Mouse (Mus musculus): ENCODE measurements around the gene Fau. TPM values are rescaled to one million over a fixed set of nuclear protein-coding genes. Genes with fewer than 3 reads are reported as not detected.

Fau gene
- polyA plus RNA-seq, 1 experiment from 2014 or later = 512 TPM

DNA sequence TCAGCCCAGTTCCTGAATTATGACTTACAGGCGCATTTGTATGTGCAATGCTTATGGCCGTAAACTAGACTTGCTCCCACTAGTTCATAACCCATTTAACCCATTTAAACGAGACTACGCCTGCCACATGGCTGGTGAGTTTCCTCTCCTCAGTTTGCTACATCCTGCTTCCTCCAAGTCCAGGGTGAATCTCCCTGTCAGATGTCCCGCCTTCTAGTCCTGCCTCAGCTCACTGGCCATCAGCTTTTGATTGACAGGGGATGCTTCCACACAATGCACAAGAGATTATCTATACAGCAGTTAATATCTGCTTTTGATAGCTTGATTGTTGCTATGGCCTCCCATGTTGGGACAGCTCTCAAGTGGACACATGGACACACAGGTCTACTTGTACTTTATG is 3.3 kb upstream of the Fau start:
- WGBS = 90% methylated on average over 5 of the region's 5 CpGs
- Histone ChIP-seq H3K4me3 (replicated peaks; ENCODE audit: low read length) (no peak overlapping the region), H3K9me3 (ENCODE audit: control insufficient read depth, low read length) (no peaks in the 10 kb centered on the region), H3K27me3 (replicated peaks; ENCODE audit: control insufficient read depth, insufficient read depth, low read length) (no peaks in the 10 kb centered on the region), H3K27ac (ENCODE audit: low read length) (no peak overlapping the region), H3K9ac (replicated peaks; ENCODE audit: low read depth, low read length) (no peak overlapping the region), H3K4me2 (ENCODE audit: low read length) (no peak overlapping the region), H3K36me3 (ENCODE audit: control insufficient read depth, insufficient read depth) (peaks cover 35% of the 10 kb centered on the region), H3K4me1 (replicated peaks; ENCODE audit: control insufficient read depth, insufficient read depth, low read length) (peaks cover 21% of the 10 kb centered on the region)
- ATAC-seq = no peak

DNA sequence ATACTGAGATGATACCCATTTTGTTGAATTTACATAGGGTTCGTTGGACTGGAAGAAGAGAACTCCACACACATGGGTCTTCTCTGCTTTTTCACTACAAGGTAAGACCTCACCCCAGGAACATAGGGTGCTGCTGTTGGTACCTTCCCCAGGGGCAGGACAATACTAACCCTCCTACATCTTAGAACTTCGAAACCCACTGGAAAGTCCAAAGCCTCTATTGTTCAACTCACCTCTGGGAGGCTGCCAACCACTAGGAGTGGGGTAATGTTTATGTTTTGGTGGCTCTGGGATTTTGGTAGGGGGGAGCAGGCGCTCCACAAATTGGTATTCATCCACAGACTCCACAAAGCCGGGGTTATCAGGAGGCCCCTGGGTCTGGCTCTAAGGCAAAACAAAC is 948 bp upstream of the Fau start:
- 35% methylated on average over 4 of the region's 4 CpGs for WGBS
- Histone ChIP-seq H3K27me3 (replicated peaks; ENCODE audit: control insufficient read depth, insufficient read depth, low read length) (no peaks in the 10 kb centered on the region), H3K36me3 (ENCODE audit: control insufficient read depth, insufficient read depth) (peaks cover 18% of the 10 kb centered on the region), H3K4me3 (replicated peaks; ENCODE audit: low read length) (peak overlapping the region; percentile 85), H3K27ac (ENCODE audit: low read length) (no peak overlapping the region), H3K9me3 (ENCODE audit: control insufficient read depth, low read length) (no peaks in the 10 kb centered on the region), H3K4me1 (replicated peaks; ENCODE audit: control insufficient read depth, insufficient read depth, low read length) (peaks cover 26% of the 10 kb centered on the region), H3K4me2 (ENCODE audit: low read length) (peak overlapping the region; percentile 86), H3K9ac (replicated peaks; ENCODE audit: low read depth, low read length) (peak overlapping the region; percentile 85)
- ATAC-seq = no peak

DNA sequence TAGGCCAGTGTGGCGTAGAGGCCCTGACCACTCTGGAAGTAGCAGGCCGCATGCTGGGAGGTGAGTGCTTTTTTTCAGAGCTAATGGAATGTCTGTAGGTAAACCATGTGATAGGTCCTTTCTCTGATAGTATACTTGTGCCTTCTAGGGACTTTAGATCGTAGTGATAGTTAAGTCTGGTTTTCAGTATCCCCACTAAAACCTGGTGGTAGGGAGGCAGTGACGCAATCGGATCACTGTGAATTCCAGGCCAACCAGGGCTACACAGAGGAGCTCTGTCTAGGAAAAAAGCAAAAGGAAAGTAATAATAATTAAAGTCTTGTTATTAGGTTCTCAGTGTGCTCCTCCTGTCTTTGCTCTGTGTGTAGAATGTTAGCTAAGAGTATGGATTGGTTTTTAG is 869 bp downstream of the Fau start:
- Histone ChIP-seq H3K4me2 (ENCODE audit: low read length) (peak overlapping the region; percentile 93), H3K9me3 (ENCODE audit: control insufficient read depth, low read length) (no peaks in the 10 kb centered on the region), H3K4me3 (replicated peaks; ENCODE audit: low read length) (peak overlapping the region; percentile 85), H3K36me3 (ENCODE audit: control insufficient read depth, insufficient read depth) (peaks cover 3% of the 10 kb centered on the region; the same call in 1 of the 2 replicates), H3K27ac (ENCODE audit: low read length) (no peak overlapping the region), H3K9ac (replicated peaks; ENCODE audit: low read depth, low read length) (peak overlapping the region; percentile 85), H3K4me1 (replicated peaks; ENCODE audit: control insufficient read depth, insufficient read depth, low read length) (peaks cover 39% of the 10 kb centered on the region), H3K27me3 (replicated peaks; ENCODE audit: control insufficient read depth, insufficient read depth, low read length) (no peaks in the 10 kb centered on the region)
- ATAC-seq = no peak
- WGBS = 35% methylated on average over 5 of the region's 5 CpGs

DNA sequence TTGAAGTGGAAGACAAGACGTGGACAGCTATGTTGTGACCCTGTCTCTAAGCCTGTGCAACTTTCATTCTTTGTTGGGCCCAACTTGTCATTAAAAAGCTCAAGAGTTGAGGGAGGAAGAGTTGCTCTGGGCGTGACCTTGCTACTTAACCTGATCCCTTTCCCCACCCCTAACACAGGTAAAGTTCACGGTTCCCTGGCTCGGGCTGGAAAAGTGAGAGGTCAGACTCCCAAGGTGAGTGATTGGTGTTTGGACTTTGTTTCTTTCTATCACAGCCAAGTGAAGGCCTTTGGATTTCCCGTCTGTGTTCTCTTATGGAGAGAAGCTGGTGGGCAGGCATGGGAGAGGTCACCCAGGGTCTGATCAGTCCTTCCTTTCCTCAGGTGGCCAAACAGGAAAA is 1.3 kb downstream of the Fau start:
- WGBS = 83% methylated on average over 5 of the region's 5 CpGs
- Histone ChIP-seq H3K36me3 (ENCODE audit: control insufficient read depth, insufficient read depth) (no peaks in the 10 kb centered on the region; the same call in 1 of the 2 replicates), H3K9ac (replicated peaks; ENCODE audit: low read depth, low read length) (no peak overlapping the region), H3K27ac (ENCODE audit: low read length) (no peak overlapping the region), H3K4me1 (replicated peaks; ENCODE audit: control insufficient read depth, insufficient read depth, low read length) (peaks cover 39% of the 10 kb centered on the region), H3K4me3 (replicated peaks; ENCODE audit: low read length) (no peak overlapping the region), H3K4me2 (ENCODE audit: low read length) (peak overlapping the region; percentile 93; the same call in 1 of the 2 replicates), H3K27me3 (replicated peaks; ENCODE audit: control insufficient read depth, insufficient read depth, low read length) (no peaks in the 10 kb centered on the region), H3K9me3 (ENCODE audit: control insufficient read depth, low read length) (no peaks in the 10 kb centered on the region)
- no peak for ATAC-seq

DNA sequence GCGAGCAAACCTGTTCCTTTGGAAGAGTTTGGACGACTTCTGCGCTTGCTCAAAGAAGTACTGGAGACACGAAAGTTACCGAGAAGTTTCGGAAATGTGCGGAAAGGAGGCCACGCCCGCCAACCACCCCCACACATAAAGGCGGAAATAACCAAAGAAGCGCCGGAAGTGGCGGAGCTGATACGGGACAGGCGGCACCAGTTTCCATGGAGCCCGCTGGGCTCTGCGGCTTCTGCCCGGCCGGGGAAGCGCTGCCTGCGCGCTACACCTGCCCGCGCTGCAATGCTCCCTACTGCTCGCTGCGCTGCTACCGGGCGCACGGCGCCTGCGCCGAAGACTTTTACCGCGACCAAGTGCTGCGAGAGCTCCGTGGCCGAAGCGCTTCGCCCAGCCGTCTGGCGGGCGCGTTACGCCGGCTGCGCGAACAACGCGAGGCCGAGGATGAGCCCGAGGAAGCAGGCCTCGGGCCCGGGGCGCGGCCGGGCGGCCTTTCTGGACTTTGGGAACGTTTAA is 3.4 kb downstream of the Fau start, which contains the start of gene Znhit2:
Znhit2 (plus strand) TSS at position 172 of the 513 bp plus-strand sequence.
- Histone ChIP-seq H3K9me3 (ENCODE audit: control insufficient read depth, low read length) (no peaks in the 10 kb centered on the region), H3K9ac (replicated peaks; ENCODE audit: low read depth, low read length) (peak within 1 kb of the TSS; percentile 91)
- under 1% methylated on average over 58 of the region's 58 CpGs for WGBS

DNA sequence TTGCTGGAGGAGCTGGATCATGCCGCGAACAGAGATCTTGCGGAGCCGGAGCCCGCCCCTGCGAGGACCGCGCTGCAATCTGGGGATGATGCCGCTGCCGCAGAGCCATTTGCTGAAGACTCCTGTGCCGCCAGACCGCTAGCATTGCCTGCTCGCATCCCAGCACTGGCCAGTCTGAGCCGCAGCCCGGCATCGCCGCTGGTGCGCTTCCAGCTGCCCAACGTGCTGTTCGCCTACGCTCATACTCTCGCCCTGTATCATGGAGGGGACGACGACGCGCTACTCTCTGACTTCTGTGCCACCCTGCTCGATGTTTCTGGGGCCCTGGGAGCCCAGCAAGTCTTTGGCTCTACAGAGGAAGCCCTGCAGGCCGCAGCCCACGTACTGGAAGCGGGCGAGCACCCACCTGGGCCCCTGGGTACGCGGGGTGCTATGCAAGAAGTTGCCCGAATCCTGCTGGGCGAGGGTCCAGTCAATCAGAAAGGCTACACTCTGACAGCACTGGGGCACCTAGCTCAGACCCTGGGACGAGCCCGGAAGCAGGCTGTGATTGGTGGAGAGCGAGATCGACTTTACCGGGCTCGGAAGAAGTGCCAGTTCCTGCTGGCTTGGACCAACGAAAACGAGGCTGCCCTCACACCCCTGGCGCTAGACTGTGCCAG is 4.1 kb downstream of the Fau start:
- WGBS = 3% methylated on average over 43 of the region's 44 CpGs
- no peaks in the 10 kb centered on the region for H3K36me3 ChIP-seq (ENCODE audit: control insufficient read depth, insufficient read depth)
- no peaks in the 10 kb centered on the region for H3K27me3 ChIP-seq (replicated peaks; ENCODE audit: control insufficient read depth, insufficient read depth, low read length)
- H3K4me2 ChIP-seq (ENCODE audit: low read length) = peak overlapping the region; percentile 100
- H3K4me3 ChIP-seq (replicated peaks; ENCODE audit: low read length) = peak overlapping the region; percentile 90
- H3K27ac ChIP-seq (ENCODE audit: low read length) = peak overlapping the region; percentile 82
- no peak for ATAC-seq
- H3K9me3 ChIP-seq (ENCODE audit: control insufficient read depth, low read length) = no peaks in the 10 kb centered on the region
- H3K9ac ChIP-seq (replicated peaks; ENCODE audit: low read depth, low read length) = peak overlapping the region; percentile 91
- peaks cover 40% of the 10 kb centered on the region for H3K4me1 ChIP-seq (replicated peaks; ENCODE audit: control insufficient read depth, insufficient read depth, low read length)

More for the DNA sequence above, 3.4 kb downstream of the Fau start, which contains the start of gene Znhit2:
- H3K27ac ChIP-seq (ENCODE audit: low read length) = peak within 1 kb of the TSS; percentile 82
- H3K4me3 ChIP-seq (replicated peaks; ENCODE audit: low read length) = peak within 1 kb of the TSS; percentile 90
- peak; percentile 79 for ATAC-seq
- peaks cover 40% of the 10 kb centered on the region for H3K4me1 ChIP-seq (replicated peaks; ENCODE audit: control insufficient read depth, insufficient read depth, low read length)
- no peaks in the 10 kb centered on the region for H3K36me3 ChIP-seq (ENCODE audit: control insufficient read depth, insufficient read depth)
- H3K4me2 ChIP-seq (ENCODE audit: low read length) = peak within 1 kb of the TSS; percentile 100
- no peaks in the 10 kb centered on the region for H3K27me3 ChIP-seq (replicated peaks; ENCODE audit: control insufficient read depth, insufficient read depth, low read length)

- no peak overlapping the region for H3K27ac ChIP-seq (ENCODE audit: low read length)
- WGBS = 71% methylated on average over 5 of the region's 5 CpGs
- H3K4me1 ChIP-seq (replicated peaks; ENCODE audit: control insufficient read depth, insufficient read depth, low read length) = peaks cover 41% of the 10 kb centered on the region
- no peak for ATAC-seq
- no peaks in the 10 kb centered on the region for H3K27me3 ChIP-seq (replicated peaks; ENCODE audit: control insufficient read depth, insufficient read depth, low read length)
- peak overlapping the region; percentile 90 for H3K4me3 ChIP-seq (replicated peaks; ENCODE audit: low read length)
- no peaks in the 10 kb centered on the region for H3K9me3 ChIP-seq (ENCODE audit: control insufficient read depth, low read length)
- peak overlapping the region; percentile 91 for H3K9ac ChIP-seq (replicated peaks; ENCODE audit: low read depth, low read length)
- no peaks in the 10 kb centered on the region for H3K36me3 ChIP-seq (ENCODE audit: control insufficient read depth, insufficient read depth)
- peak overlapping the region; percentile 100 for H3K4me2 ChIP-seq (ENCODE audit: low read length)
These were observed 4.8 kb downstream of the Fau start for GRCm38 (mm10) chr19:6062418-6062817.

- Histone ChIP-seq H3K27me3 (replicated peaks; ENCODE audit: control insufficient read depth, insufficient read depth, low read length) (no peaks in the 10 kb centered on the region), H3K4me3 (replicated peaks; ENCODE audit: low read length) (no peak overlapping the region), H3K36me3 (ENCODE audit: control insufficient read depth, insufficient read depth) (no peaks in the 10 kb centered on the region), H3K27ac (ENCODE audit: low read length) (no peak overlapping the region), H3K9me3 (ENCODE audit: control insufficient read depth, low read length) (no peaks in the 10 kb centered on the region), H3K9ac (replicated peaks; ENCODE audit: low read depth, low read length) (no peak overlapping the region), H3K4me2 (ENCODE audit: low read length) (no peak overlapping the region), H3K4me1 (replicated peaks; ENCODE audit: control insufficient read depth, insufficient read depth, low read length) (peaks cover 45% of the 10 kb centered on the region)
- 93% methylated on average over 6 of the region's 6 CpGs for WGBS
- no peak for ATAC-seq
These were observed 5.4 kb downstream of the Fau start for GRCm38 (mm10) chr19:6063081-6063480.

- Histone ChIP-seq H3K9me3 (ENCODE audit: control insufficient read depth, low read length) (no peaks in the 10 kb centered on the region), H3K27ac (ENCODE audit: low read length) (peak overlapping the region; percentile 90), H3K4me1 (replicated peaks; ENCODE audit: control insufficient read depth, insufficient read depth, low read length) (peaks cover 34% of the 10 kb centered on the region), H3K36me3 (ENCODE audit: control insufficient read depth, insufficient read depth) (peaks cover 12% of the 10 kb centered on the region), H3K9ac (replicated peaks; ENCODE audit: low read depth, low read length) (peak overlapping the region; percentile 84), H3K27me3 (replicated peaks; ENCODE audit: control insufficient read depth, insufficient read depth, low read length) (no peaks in the 10 kb centered on the region), H3K4me2 (ENCODE audit: low read length) (peak overlapping the region; percentile 99), H3K4me3 (replicated peaks; ENCODE audit: low read length) (peak overlapping the region; percentile 73)
- 43% methylated on average over 5 of the region's 5 CpGs for WGBS
- ATAC-seq = no peak
These were observed 8.9 kb downstream of the Fau start for GRCm38 (mm10) chr19:6066571-6066970.
